Mouse (Mus musculus): Measurements from ENCODE around the gene Adcy9.

GRCm38 (mm10) chr16:4316094-4316474 is 104.2 kb downstream of the Adcy9 start:
- TF ChIP-seq CTCF (conservative IDR thresholded peaks at IDR 0.05; ENCODE audit: low read length) (peak; percentile 89), NANOG (IDR thresholded peaks at IDR 0.05; ENCODE audit: borderline replicate concordance, low read length) (no peak), POU5F1 (IDR thresholded peaks at IDR 0.05; ENCODE audit: borderline replicate concordance, low read length) (no peak)

All from E14TG2a.4 (cell line).